Mouse (Mus musculus) thymus, adult 2 months (tissue): ENCODE results near the gene Stoml2. TPM values are rescaled to one million over a fixed set of nuclear protein-coding genes. Genes with fewer than 3 reads are reported as not detected.
A peak's percentile ranks its signal among the peaks of the same experiment; 100 is the strongest.

Experiments used
- DNase-seq: peaks from one replicate; pipeline ENCODE4 v3.0.0; 2021
- H3K27ac ChIP-seq: fragments of 200-500 bp; 2 replicates; pipeline ENCODE4 v1.5.1; 2012; ENCODE audit warnings: low read length, control low read depth; ENCODE audit not compliant: control insufficient read depth, insufficient read depth
- H3K27me3 ChIP-seq: fragments of 200-500 bp; 2 replicates; pipeline ENCODE4 v1.6.1; 2012; ENCODE audit warnings: mild to moderate bottlenecking, low read length, moderate library complexity, mixed read lengths; ENCODE audit not compliant: control insufficient read depth, insufficient read depth
- H3K36me3 ChIP-seq: fragments of 200-500 bp; 2 replicates; pipeline ENCODE4 v1.6.1; 2012; ENCODE audit warnings: mild to moderate bottlenecking, low read length, moderate library complexity; ENCODE audit not compliant: control insufficient read depth, insufficient read depth
- H3K4me1 ChIP-seq: fragments of 200-500 bp; replicated peaks from 2 replicates; pipeline ENCODE4 v1.6.1; 2012; ENCODE audit warnings: low read length; ENCODE audit not compliant: control insufficient read depth, insufficient read depth
- H3K4me3 ChIP-seq: fragments of 200-500 bp; 2 replicates; pipeline ENCODE4 v1.5.1; 2012; ENCODE audit warnings: mild to moderate bottlenecking, low read length, control low read depth, moderate library complexity; ENCODE audit not compliant: control insufficient read depth, insufficient read depth
- CTCF ChIP-seq: fragments of 200-500 bp; IDR thresholded peaks from 2 replicates; pipeline ENCODE4 v1.5.1; 2012; ENCODE audit warnings: mild to moderate bottlenecking, control low read depth, low read length, moderate library complexity, borderline replicate concordance; ENCODE audit not compliant: control insufficient read depth, poor library complexity, insufficient read depth; ENCODE audit errors: extremely low read depth
- POLR2A ChIP-seq: fragments of 200-500 bp; IDR thresholded peaks from 2 replicates; pipeline ENCODE4 v1.6.1; 2012; ENCODE audit warnings: mild to moderate bottlenecking, low read length, control low read depth, moderate library complexity; ENCODE audit not compliant: control insufficient read depth, poor library complexity, insufficient read depth; ENCODE audit errors: extremely low read depth
- WGBS: fragments of 180-500 bp; shearing (Covaris S2); methylation state at CpG from one replicate; pipeline ENCODE4 v1.1.7; 2018; 5-methylcytosine and 5-hydroxymethylcytosine counted together
- polyA plus RNA-seq: library from polyadenylated mRNA; depleted of rRNA; stranded (reverse); fragments of >200 nt; gene quantifications from 2 replicates; pipeline ENCODE4 v1.2.3, GENCODE M21; 2012

The Stoml2 gene
- polyA plus RNA-seq, 1 experiment, result 78.5 TPM

DNA sequence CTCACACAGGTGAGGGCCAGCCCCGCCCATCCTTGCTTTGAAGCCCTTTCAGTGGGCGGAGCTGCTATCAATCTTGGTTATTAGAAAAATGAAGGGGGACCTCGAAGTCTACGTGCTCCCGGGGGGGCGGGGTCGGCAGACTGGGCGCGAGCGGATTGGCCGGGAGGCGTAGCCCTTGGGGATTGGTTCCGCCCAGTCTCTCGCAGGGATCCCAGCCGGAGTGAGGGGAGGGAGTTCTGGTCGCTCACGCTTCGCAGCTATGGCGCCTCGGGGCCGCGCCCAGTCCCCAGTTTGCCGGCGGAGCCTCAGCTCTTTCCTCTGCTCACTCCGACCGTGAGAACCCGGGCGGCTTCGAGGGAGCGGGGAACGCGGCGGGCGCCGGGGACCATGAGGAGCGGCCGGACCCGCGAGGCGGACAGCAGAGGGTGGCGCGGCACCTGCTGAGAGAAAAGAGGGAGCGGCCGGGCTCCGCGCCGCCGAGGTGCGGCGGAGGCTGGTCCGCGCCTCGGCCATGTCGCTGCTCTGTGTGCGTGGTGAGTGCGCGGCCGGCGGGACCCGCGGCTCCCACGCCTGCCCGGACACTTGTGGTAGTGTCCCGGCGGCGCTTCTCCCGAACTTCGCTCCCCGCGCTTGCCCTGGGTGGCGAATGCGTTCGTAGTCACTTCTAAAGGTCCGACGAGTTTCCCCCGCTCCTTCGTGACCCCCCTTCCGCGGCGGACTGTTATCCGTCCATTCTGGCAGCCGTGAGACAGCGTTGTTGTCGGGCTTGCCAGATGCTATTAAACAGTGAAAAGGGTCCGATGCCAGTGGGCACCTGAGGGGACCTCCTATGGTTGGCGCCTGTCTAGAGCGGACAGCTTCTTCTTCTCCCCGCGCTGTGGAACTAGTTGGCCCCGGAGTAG is 27.5 kb upstream of the Stoml2 start, which contains the start of gene Unc13b:
Gene Unc13b (plus strand): TSS at position 201 of the 902 bp plus-strand sequence.
- DNase-seq, result peak; percentile 52
- peaks cover 10% of the 10 kb centered on the region for H3K4me1 ChIP-seq
- H3K27ac ChIP-seq, result no peak within 1 kb of the TSS
- H3K27me3 ChIP-seq, result peaks cover 13% of the 10 kb centered on the region
- WGBS, result 2% methylated on average over 87 of the region's 90 CpGs
- H3K4me3 ChIP-seq, result peak within 1 kb of the TSS; percentile 36
- no peaks in the 10 kb centered on the region for H3K36me3 ChIP-seq
- no peak for TF ChIP-seq CTCF
- TF ChIP-seq POLR2A, result no peak

- no peak for TF ChIP-seq CTCF
- TF ChIP-seq POLR2A, result no peak
- Histone ChIP-seq H3K4me1 (peaks cover 10% of the 10 kb centered on the region), H3K4me3 (peak overlapping the region; percentile 36; the same call in 1 of the 2 replicates), H3K27ac (no peak overlapping the region), H3K27me3 (peaks cover 13% of the 10 kb centered on the region), H3K36me3 (no peaks in the 10 kb centered on the region)
- DNase-seq, result no peak
- WGBS, result 32% methylated on average over 8 of the region's 8 CpGs
Observed at GRCm38 (mm10) chr4:43058392-43058752, 26.9 kb upstream of the Stoml2 start.

GRCm38 (mm10) chr4:43057654-43058053 is 26.1 kb upstream of the Stoml2 start:
- H3K27ac ChIP-seq, result no peak overlapping the region
- no peak for TF ChIP-seq CTCF
- peaks cover 13% of the 10 kb centered on the region for H3K27me3 ChIP-seq
- H3K36me3 ChIP-seq, result no peaks in the 10 kb centered on the region
- H3K4me3 ChIP-seq, result no peak overlapping the region
- DNase-seq, result no peak
- H3K4me1 ChIP-seq, result peaks cover 10% of the 10 kb centered on the region
- 97% methylated on average over 5 of the region's 5 CpGs for WGBS

DNA sequence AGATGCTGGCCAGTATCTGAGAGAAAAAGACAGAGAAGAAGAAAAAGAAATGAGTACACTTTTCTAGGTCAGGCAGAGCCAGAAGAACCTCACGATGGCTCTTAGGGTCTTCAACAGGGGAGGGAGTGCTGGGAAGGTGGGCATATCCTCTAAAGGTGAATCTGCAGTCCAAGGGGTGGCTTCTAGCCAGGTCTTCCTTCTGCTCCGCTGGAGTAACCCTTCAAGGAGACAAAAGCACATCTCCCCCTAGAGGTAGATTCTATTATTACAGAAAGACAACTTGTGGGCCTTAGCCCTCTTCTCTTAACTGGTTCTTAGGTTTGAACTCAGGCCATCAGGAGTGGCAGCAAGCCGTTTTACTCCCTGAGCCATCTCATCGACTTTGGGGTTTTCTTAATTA is 21.1 kb upstream of the Stoml2 start:
- Histone ChIP-seq H3K4me3 (no peak overlapping the region), H3K27me3 (no peaks in the 10 kb centered on the region), H3K36me3 (no peaks in the 10 kb centered on the region), H3K4me1 (no peaks in the 10 kb centered on the region), H3K27ac (no peak overlapping the region)
- WGBS, result 12% methylated on average over 4 of the region's 4 CpGs
- DNase-seq, result no peak
- no peak for TF ChIP-seq POLR2A
- no peak for TF ChIP-seq CTCF

GRCm38 (mm10) chr4:43047231-43047630 is 15.7 kb upstream of the Stoml2 start:
- Histone ChIP-seq H3K4me3 (no peak overlapping the region), H3K36me3 (no peaks in the 10 kb centered on the region), H3K27ac (no peak overlapping the region), H3K27me3 (no peaks in the 10 kb centered on the region), H3K4me1 (peaks cover 11% of the 10 kb centered on the region)
- WGBS, result 5% methylated on average over 5 of the region's 5 CpGs
- TF ChIP-seq CTCF (no peak), POLR2A (no peak)
- DNase-seq, result peak; percentile 65

DNA sequence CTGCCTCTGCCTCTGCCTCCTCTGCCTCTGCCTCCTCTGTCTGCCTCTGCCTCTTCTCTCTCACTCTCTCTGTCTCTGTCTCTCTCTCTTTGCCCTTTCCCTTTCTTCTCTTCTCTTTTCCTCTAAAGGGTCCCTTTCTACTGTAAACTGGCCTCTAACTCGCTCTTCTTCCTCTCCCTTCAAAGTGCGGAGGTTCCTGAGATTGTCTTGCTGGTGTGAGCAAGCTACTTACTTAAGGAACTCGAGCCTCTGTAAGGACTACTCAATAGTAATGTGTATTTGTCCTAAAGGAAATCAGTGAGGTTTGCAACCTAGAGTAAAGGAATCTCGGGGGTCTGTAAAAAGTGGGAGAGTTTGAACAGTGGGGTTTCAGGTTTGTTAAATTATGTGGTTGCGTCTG is 15.1 kb upstream of the Stoml2 start:
- Histone ChIP-seq H3K4me1 (peaks cover 11% of the 10 kb centered on the region), H3K27me3 (no peaks in the 10 kb centered on the region), H3K36me3 (no peaks in the 10 kb centered on the region), H3K4me3 (no peak overlapping the region), H3K27ac (no peak overlapping the region)
- DNase-seq, result no peak
- WGBS, result 62% methylated on average over 5 of the region's 5 CpGs
- TF ChIP-seq CTCF, result no peak
